Mouse (Mus musculus): Measurements from ENCODE around the gene Qser1. TPM values are rescaled to one million over a fixed set of nuclear protein-coding genes. Genes with fewer than 3 reads are reported as not detected.
A peak's percentile ranks its signal among the peaks of the same experiment; 100 is the strongest.

Qser1 gene
- polyA plus RNA-seq, 1 experiment, result 17.0 TPM

DNA sequence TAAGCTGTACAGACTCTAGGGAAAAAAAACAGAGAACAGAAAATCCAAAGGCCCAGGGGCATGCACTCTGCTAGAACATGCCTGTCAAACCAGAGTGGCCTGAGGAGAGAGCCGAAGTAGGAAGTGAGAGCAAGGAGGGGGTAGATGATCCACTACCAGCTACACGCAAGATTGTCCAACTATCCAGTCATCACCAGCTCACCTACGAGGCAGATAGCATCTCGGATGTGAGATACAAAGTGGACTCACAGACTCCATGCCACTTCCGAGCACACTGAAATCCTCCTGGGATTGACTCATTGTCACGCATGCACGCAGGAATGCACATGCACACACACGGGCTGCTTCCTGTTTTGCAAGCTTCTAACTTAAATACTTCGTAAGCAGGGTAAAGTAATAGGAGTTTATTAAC is 84.5 kb downstream of the Qser1 start:
- no peaks in the 10 kb centered on the region; the same call in 1 of the 2 replicates for H3K4me1 ChIP-seq (ENCODE audit: control insufficient read depth, insufficient read depth, insufficient read length, low read length)
- peak overlapping the region; percentile 75 for H3K27ac ChIP-seq (replicated peaks; ENCODE audit: low read depth, low read length)
- peak overlapping the region; percentile 40; the same call in 1 of the 2 replicates for H3K4me3 ChIP-seq (ENCODE audit: insufficient read depth, low read depth, low read length)

DNA sequence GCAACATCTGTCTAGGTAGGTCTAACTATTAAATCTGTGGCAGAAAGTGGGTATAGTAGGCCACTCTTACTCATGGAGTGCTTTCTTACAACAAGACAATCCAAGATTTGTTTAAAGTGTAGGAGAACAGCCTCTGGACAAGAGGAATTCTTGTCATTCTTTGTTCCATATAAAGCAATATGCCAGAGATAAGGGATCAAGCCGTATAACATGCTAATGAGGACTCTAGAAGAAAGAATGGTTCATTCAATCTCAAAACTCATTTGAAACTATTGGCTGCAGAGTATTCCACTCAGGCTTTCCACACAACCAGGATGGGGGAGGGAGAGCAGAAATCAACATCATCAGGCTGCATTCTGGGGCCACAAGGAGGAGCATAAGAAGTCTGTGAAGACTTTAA is 89.2 kb downstream of the Qser1 start:
- Histone ChIP-seq H3K27ac (replicated peaks; ENCODE audit: low read depth, low read length) (no peak overlapping the region), H3K4me3 (ENCODE audit: insufficient read depth, low read depth, low read length) (no peak overlapping the region), H3K4me1 (ENCODE audit: control insufficient read depth, insufficient read depth, insufficient read length, low read length) (no peaks in the 10 kb centered on the region; the same call in 1 of the 2 replicates)

DNA sequence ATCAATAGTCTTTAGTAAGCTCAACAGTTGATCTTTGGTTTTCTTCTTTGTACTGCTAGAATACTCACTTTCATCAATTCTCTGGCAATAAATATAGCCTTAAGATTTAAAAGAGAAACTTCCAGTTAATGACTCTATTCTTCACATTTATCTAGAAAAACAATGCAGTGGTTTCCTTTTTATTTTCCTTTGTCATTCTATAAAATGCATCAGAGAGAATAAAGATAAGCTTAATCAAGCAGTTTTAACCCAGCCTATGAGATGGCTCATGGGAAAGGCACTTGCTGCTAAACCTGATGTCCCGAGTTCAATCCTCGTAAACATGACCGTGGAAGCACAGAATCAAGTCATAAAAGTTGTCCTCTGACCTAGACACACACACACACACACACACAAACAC is 94.5 kb downstream of the Qser1 start:
- no peak overlapping the region for H3K27ac ChIP-seq (replicated peaks; ENCODE audit: low read depth, low read length)

DNA sequence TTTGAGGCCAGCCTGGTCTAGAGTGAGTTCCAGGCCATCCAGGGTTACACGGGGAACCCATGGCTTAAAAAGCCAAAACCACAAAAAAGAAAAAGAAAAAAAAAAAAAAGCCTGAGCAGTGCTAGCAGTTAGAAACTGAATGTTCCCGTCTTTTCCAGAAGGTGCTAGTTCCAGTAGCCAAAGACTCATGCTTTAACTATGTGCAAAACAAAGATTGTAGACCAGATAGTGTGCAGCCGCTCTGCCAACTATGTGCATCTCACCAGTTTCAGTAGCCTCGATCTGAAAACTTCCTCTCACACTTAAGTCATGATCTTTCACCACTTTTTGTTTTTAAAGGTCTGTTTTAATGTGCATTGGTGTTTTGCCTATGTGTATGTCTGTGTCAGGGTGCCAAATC is 98.7 kb downstream of the Qser1 start:
- Histone ChIP-seq H3K4me1 (ENCODE audit: control insufficient read depth, insufficient read depth, insufficient read length, low read length) (no peaks in the 10 kb centered on the region), H3K27ac (replicated peaks; ENCODE audit: low read depth, low read length) (no peak overlapping the region), H3K4me3 (ENCODE audit: insufficient read depth, low read depth, low read length) (no peak overlapping the region)

More for the DNA sequence above, 94.5 kb downstream of the Qser1 start:
- Histone ChIP-seq H3K4me3 (ENCODE audit: insufficient read depth, low read depth, low read length) (no peak overlapping the region), H3K4me1 (ENCODE audit: control insufficient read depth, insufficient read depth, insufficient read length, low read length) (no peaks in the 10 kb centered on the region)

DNA sequence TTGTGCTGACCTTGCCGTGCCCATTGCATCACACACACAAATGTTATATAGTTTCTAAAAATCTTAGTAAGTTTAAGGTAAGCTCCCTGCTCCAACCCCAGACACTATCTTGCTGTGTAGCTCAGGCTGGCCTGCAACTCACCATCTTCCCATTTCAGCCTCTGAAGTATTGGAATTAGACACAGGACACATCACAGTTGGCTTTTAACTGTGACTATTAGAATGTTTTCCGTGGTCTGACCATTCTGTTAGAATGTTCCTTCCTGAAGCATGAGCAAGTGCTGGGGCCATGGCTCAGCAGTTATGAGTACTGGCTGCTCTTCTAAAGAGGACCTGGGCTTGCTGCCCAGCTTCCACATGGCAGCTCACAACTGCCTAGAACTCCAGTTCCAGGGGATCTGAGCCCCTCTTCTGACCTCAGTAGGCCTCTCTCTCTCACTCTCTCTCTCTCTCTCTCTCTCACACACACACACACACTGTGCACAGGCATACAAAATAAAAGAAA is 99.3 kb downstream of the Qser1 start:
- H3K4me3 ChIP-seq (ENCODE audit: insufficient read depth, low read depth, low read length), result no peak overlapping the region
- H3K27ac ChIP-seq (replicated peaks; ENCODE audit: low read depth, low read length), result no peak overlapping the region
- no peaks in the 10 kb centered on the region for H3K4me1 ChIP-seq (ENCODE audit: control insufficient read depth, insufficient read depth, insufficient read length, low read length)

DNA sequence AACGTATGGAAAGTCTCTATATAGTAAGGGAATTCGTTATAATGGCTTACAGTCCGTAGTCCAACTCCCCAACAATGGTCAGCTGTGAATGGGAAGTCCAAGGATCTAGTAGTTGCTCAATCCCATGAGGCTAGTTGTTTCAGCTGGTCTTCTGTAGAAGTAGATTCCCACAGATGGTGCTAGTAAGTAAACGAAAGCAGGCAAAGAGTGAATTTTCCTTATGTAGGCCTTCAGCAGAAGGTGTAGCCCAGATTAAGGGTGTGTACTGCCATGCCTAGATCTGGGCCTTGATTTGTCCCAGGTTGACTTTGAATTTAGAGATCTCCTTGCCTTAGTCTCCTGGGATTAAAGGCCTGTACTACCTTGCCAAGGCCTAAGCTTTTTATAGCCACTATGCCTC is 100.3 kb downstream of the Qser1 start, which contains the start of gene Pin1rt1:
Gene Pin1rt1, minus strand, starts transcription at position 101 of the 400 bp plus-strand sequence.
- Histone ChIP-seq H3K4me3 (ENCODE audit: insufficient read depth, low read depth, low read length) (no peak within 1 kb of the TSS), H3K27ac (replicated peaks; ENCODE audit: low read depth, low read length) (no peak within 1 kb of the TSS), H3K4me1 (ENCODE audit: control insufficient read depth, insufficient read depth, insufficient read length, low read length) (no peaks in the 10 kb centered on the region)

DNA sequence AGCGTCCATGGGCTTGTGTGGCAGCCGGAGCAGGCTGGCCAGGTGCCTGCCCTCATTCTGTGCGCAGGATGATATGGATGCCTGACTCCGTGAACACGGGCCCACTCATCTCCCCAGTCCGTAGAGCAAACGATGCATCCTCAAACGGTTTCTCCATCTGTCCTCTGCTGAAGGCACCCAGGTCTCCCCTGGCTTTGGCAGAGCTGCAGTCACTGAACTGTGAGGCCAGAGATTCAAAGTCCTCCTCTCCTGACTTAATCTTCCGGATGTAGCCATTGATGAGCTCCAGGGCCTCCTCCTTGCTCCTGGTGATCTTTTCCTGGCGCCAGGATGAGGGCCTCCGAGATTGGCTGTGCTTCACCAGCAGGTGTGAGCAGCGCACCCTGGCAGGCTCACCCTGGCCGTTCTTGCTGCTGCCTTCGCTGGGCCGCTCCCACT is 102.3 kb downstream of the Qser1 start:
- Histone ChIP-seq H3K4me3 (ENCODE audit: insufficient read depth, low read depth, low read length) (no peak overlapping the region), H3K27ac (replicated peaks; ENCODE audit: low read depth, low read length) (no peak overlapping the region), H3K4me1 (ENCODE audit: control insufficient read depth, insufficient read depth, insufficient read length, low read length) (no peaks in the 10 kb centered on the region)

DNA sequence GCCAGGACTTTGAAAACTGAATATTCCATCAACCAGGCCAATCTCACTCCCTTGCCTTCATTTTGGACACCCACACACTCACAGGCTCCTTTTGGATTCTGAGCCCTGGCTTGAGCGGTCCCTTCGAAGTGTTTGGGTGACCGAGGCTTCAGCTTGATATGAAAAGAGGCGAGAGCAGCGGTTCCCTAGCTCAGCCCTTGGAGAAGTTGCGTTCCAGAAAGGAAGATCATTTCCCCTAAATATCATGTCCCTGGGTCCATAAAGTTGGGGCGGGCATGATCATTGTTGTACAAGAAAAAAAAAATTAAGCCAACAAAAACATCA is 104.1 kb downstream of the Qser1 start:
- H3K27ac ChIP-seq (replicated peaks; ENCODE audit: low read depth, low read length), result no peak overlapping the region
- H3K4me3 ChIP-seq (ENCODE audit: insufficient read depth, low read depth, low read length), result peak overlapping the region; percentile 86

DNA sequence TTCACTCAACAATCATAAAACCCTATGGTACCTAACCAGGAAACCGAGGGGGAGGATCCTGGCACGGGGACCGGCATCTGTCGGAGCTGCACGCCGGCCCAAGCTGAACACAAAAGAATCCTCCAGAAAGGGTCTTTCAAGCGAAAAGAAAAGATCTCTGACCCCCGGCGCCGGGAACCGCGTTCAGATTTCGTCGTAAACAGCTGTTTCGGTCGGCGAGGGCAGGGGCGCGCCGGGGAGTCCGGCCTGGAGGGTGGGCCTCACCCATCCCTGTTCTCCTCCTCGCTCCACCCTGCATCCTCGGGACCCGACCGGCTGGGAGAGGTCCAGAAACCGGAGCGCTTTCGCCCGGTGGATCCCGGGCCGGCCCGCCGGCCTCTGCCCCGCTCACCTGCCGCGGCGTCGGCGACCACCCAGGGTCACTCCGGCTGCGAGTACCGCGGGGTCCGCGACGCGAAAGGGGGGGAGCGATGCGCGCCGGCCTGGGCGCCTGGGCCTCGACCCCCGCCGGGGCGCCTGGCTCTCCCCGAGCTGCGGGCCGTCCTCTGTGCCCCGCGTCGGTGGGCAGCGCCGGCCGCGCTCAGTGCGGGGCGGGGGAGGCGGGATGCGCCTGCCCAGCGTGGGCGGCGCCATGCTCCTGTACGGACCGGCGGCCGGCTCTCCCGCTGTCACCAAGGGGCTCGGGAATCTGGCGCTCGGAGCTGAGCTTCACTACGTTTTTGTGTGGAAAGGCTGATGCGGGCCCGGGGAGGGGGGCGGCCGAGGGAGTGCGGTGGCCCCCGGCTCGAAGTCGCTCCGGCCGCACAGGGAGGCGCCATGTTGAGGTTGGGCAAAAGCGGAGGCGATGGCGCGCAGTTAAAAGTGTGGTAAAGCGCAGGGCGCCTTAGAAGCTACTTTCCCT is 104.7 kb downstream of the Qser1 start, which contains the start of gene Tcp11l1:
Gene Tcp11l1, minus strand, starts transcription at position 585 of the 901 bp plus-strand sequence.
- no peaks in the 10 kb centered on the region for H3K4me1 ChIP-seq (ENCODE audit: control insufficient read depth, insufficient read depth, insufficient read length, low read length)
- peak within 1 kb of the TSS; percentile 40; the same call in 1 of the 2 replicates for H3K27ac ChIP-seq (replicated peaks; ENCODE audit: low read depth, low read length)
- H3K4me3 ChIP-seq (ENCODE audit: insufficient read depth, low read depth, low read length), result peak within 1 kb of the TSS; percentile 86

More for the DNA sequence above, 104.1 kb downstream of the Qser1 start:
- no peaks in the 10 kb centered on the region for H3K4me1 ChIP-seq (ENCODE audit: control insufficient read depth, insufficient read depth, insufficient read length, low read length)

DNA sequence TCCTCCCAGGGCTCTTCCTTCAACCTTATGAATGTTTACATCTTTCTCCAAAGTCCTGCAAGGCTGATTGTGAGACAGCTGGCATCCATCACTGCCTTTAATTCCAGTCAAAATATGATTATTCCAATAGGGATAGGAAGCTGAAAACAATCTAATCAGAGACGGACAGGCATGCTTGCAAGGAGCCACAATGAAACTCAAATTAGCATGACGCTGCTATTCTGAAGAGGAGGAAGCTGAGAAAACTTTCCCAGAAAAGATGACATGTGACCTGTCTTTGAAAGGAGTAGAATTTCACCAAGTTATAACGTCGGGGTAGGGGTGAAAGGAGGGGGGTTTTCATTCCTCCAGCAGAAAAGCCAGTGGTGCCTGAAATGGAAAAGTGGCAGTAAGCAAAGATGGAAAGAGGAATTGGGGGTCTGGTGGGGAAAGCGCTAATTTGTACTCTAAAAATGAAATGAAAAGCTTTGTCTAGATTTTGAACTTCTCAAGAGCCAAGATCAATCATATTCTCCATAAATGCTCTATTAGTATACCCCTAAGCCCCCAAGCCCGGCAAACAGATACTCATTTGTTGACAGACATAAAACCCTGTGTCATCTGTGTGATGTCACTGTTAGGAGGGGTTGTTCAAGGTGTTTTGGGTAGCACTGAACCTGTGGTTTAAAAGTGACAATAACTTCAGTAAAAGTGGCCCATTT is 105.7 kb downstream of the Qser1 start:
- H3K4me3 ChIP-seq (ENCODE audit: insufficient read depth, low read depth, low read length), result peak overlapping the region; percentile 86; the same call in 1 of the 2 replicates
- no peak overlapping the region for H3K27ac ChIP-seq (replicated peaks; ENCODE audit: low read depth, low read length)
- H3K4me1 ChIP-seq (ENCODE audit: control insufficient read depth, insufficient read depth, insufficient read length, low read length), result no peaks in the 10 kb centered on the region

DNA sequence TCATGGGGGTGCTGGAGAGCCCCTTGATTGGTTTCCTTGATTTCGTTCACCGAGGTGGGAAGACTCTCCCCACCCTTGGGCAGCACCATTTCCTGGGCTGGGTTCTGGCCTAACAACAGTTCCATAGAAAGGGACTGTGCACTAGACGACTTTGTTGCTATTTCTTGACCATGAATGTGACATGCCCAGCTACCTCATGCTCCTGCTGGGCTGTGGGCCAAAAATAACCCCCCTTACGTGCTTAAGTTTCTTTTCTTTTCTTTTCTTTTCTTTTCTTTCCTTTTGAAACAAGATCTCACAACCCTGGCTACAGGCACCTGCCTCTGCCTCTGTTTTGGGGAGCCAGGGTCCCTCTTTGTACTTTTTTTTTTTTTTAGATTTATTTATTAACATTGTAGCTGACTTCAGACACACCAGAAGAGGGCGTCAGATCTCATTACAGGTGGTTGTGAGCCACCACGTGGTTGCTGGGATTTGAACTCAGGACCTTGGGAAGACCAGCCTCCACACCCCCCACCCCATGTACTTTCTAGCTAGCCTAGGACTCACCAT is 106.7 kb downstream of the Qser1 start:
- Histone ChIP-seq H3K4me1 (ENCODE audit: control insufficient read depth, insufficient read depth, insufficient read length, low read length) (no peaks in the 10 kb centered on the region), H3K4me3 (ENCODE audit: insufficient read depth, low read depth, low read length) (no peak overlapping the region), H3K27ac (replicated peaks; ENCODE audit: low read depth, low read length) (no peak overlapping the region)

Other genes starting within 250 kb of the Qser1 start
- gene Cstf3, start 226.2 kb downstream of the Qser1 start, polyA plus RNA-seq (2012; ENCODE audit: insufficient read depth, insufficient read length, missing spikeins), result 16.0 and 18.7 TPM in 2 replicates
- 5.4 and 6.0 TPM in 2 replicates for gene Tcp11l1, start 104.6 kb downstream of the Qser1 start, polyA plus RNA-seq (2012; ENCODE audit: insufficient read depth, insufficient read length, missing spikeins)
- not detected in 2 replicates for gene Pin1rt1, start 100.4 kb downstream of the Qser1 start, polyA plus RNA-seq (2012; ENCODE audit: insufficient read depth, insufficient read length, missing spikeins)
- not detected in 2 replicates for gene Depdc7, start 73.9 kb downstream of the Qser1 start, polyA plus RNA-seq (2012; ENCODE audit: insufficient read depth, insufficient read length, missing spikeins)
- gene Prrg4, start 33.1 kb upstream of the Qser1 start, polyA plus RNA-seq (2012; ENCODE audit: insufficient read depth, insufficient read length, missing spikeins), result 0.38 TPM in 1 of 2 replicates, not detected in the other
- gene Ccdc73, start 51.0 kb upstream of the Qser1 start, polyA plus RNA-seq (2012; ENCODE audit: insufficient read depth, insufficient read length, missing spikeins), result 7.7 and 16.4 TPM in 2 replicates
- 147 TPM in 2 replicates for gene Eif3m, start 200.3 kb upstream of the Qser1 start, polyA plus RNA-seq (2012; ENCODE audit: insufficient read depth, insufficient read length, missing spikeins)